Mouse (Mus musculus) ES-Bruce4 (cell line): ENCODE data around the gene Olfr352.

Experiments
- CTCF ChIP-seq: IDR thresholded peaks from one replicate; pipeline ENCODE4 v1.8.1; 2011; ENCODE audit warnings: low read depth, low read length
- POLR2A ChIP-seq: IDR thresholded peaks from one replicate; pipeline ENCODE4 v1.8.1; 2011; ENCODE audit warnings: low read length; ENCODE audit not compliant: insufficient read depth

GRCm38 (mm10) chr2:36868160-36868559 is at the start of gene Olfr352:
- TF ChIP-seq CTCF (no peak), POLR2A (no peak)
